14 mouse cellular contexts compared by ENCODE assay signal in the genomic region with DNA sequence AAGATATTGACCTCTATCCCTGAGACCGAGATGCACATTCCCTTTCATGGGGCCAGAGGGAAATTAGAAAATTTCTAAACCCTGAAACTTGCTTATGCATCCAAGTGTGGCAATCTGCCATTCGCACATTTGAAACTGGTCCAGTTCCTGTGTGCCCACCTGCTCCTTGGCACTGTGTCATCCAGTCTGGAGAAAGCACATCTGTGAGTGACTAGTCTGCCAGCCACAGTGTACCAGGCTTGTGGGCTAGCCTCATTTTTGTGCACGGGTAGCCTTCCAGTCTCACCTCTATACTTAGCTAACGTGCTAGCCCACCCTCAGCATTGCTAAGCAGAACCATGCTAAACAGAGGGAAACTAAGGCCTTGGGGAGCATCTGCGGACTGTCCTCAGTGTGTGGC. TPM values are rescaled to one million over a fixed set of nuclear protein-coding genes. Genes with fewer than 3 reads are reported as not detected.
A peak's percentile ranks its signal among the peaks of the same experiment; 100 is the strongest.
DNase-seq lines count a peak whose midpoint lies in the region; ATAC-seq and TF ChIP-seq lines count a peak whose summit lies in the region.
"Had no signal": no experiment of that assay in that cellular context is flagged by ENCODE, and none has a peak within 500 bp of the region (broad histone marks: within the 10 kb centered on the region; RNA-seq: fewer than 3 reads in every experiment).

No protein-coding gene starts in this region.

- H3K4me3 ChIP-seq in hindbrain, embryonic 15.5 days = no peak overlapping the region
- H3K4me3 ChIP-seq in midbrain, embryonic 14.5 days (replicated peaks; ENCODE audit: low read depth, low read length) = no peak overlapping the region
- H3K4me3 ChIP-seq in gastrocnemius, adult 2 months = no peak overlapping the region
- H3K4me3 ChIP-seq: limb, embryonic 12.5 days had no signal

- ATAC-seq in hindbrain, embryonic 15.5 days (ENCODE audit: low FRiP score, low read depth) = no peak
- no peak for ATAC-seq in midbrain, embryonic 14.5 days (ENCODE audit: low FRiP score, low TSS enrichment)
- ATAC-seq: activated CD4-positive, CD25-positive, alpha-beta regulatory T cell, adult 4 months had no signal

- peak overlapping the region; percentile 82 for H3K27ac ChIP-seq in hindbrain, embryonic 15.5 days (replicated peaks)
- peak overlapping the region; percentile 85 for H3K27ac ChIP-seq in midbrain, embryonic 14.5 days (replicated peaks; ENCODE audit: low read depth, low read length)
- no peak overlapping the region for H3K27ac ChIP-seq in gastrocnemius, adult 2 months
- H3K27ac ChIP-seq: limb, embryonic 12.5 days had no signal

- 64% methylated on average over 5 of the region's 5 CpGs for WGBS in hindbrain, embryonic 15.5 days
- 85% methylated on average over 5 of the region's 5 CpGs for WGBS in midbrain, embryonic 14.5 days

- H3K27me3 ChIP-seq in hindbrain, embryonic 15.5 days = no peaks in the 10 kb centered on the region
- H3K27me3 ChIP-seq in midbrain, embryonic 14.5 days (ENCODE audit: control insufficient read depth, insufficient read depth, low read length) = no peaks in the 10 kb centered on the region
- H3K27me3 ChIP-seq: limb, embryonic 12.5 days had no signal

- intact Hi-C loops in gastrocnemius, adult 2 months (cut with DNase I) = loop anchor here (5.0 kb wide), 1 partner anchor 47 kb away; no protein-coding TSS in a partner anchor

- peaks cover 24% of the 10 kb centered on the region for H3K36me3 ChIP-seq in hindbrain, embryonic 15.5 days
- peaks cover 22% of the 10 kb centered on the region for H3K36me3 ChIP-seq in midbrain, embryonic 14.5 days (ENCODE audit: control insufficient read depth, insufficient read depth, low read length)
- H3K36me3 ChIP-seq: limb, embryonic 12.5 days had no signal

- peak; percentile 91 for DNase-seq in brain, adult 2 months (ENCODE audit: low read depth, low spot score)
- DNase-seq in cerebellum, adult 8-10 months = peak; percentile 73
- DNase-seq in midbrain, embryonic 14.5 days = peak; percentile 36
- no peak for DNase-seq in ovary, postnatal 14 days (ENCODE audit: low spot score)
- DNase-seq in spleen, adult 12 weeks (ENCODE audit: low spot score) = no peak
- no peak for DNase-seq in kidney, postnatal 14 days
- no peak for DNase-seq in gastrocnemius, adult 2 months
- DNase-seq: gastrocnemius, postnatal 14 days; lung, postnatal 4 days; thymus, postnatal 36 days had no signal

- H3K9ac ChIP-seq in hindbrain, embryonic 15.5 days = no peak overlapping the region
- no peak overlapping the region for H3K9ac ChIP-seq in midbrain, embryonic 14.5 days (replicated peaks; ENCODE audit: low read length)
- H3K9ac ChIP-seq: limb, embryonic 12.5 days had no signal

- no peak for TF ChIP-seq CTCF in gastrocnemius, adult 2 months (IDR thresholded peaks at IDR 0.05)

- H3K9me3 ChIP-seq in hindbrain, embryonic 15.5 days = no peaks in the 10 kb centered on the region
- no peaks in the 10 kb centered on the region for H3K9me3 ChIP-seq in midbrain, embryonic 14.5 days (ENCODE audit: control insufficient read depth, low read length)
- H3K9me3 ChIP-seq: limb, embryonic 12.5 days had no signal

- H3K4me2 ChIP-seq in hindbrain, embryonic 15.5 days = no peak overlapping the region
- no peak overlapping the region for H3K4me2 ChIP-seq in midbrain, embryonic 14.5 days (ENCODE audit: low read length)
- H3K4me2 ChIP-seq: limb, embryonic 12.5 days had no signal

- peaks cover 34% of the 10 kb centered on the region for H3K4me1 ChIP-seq in hindbrain, embryonic 15.5 days (replicated peaks)
- peaks cover 40% of the 10 kb centered on the region for H3K4me1 ChIP-seq in midbrain, embryonic 14.5 days (ENCODE audit: control insufficient read depth, insufficient read depth, low read length)
- H3K4me1 ChIP-seq: limb, embryonic 12.5 days had no signal

RNA-seq across cellular contexts. Expression of a gene that starts 53.0 kb away (rescaled TPM):
- polyA plus RNA-seq in hindbrain, embryonic 15.5 days (2015; fragmentation: Nextera tagmentation; extraction: Ambion mirVana) = 46.9 and 48.6 TPM in 2 replicates
- polyA plus RNA-seq in midbrain, embryonic 14.5 days (2014; fragmentation: Nextera tagmentation; extraction: Ambion mirVana) = 39.8 and 57.8 TPM in 2 replicates
- total RNA-seq in gastrocnemius, adult 2 months (2021) = 1 to 10 TPM; 6.1 to 8.1 TPM
- total RNA-seq: hematopoietic stem cell, adult 5-6 weeks had no signal
- polyA plus RNA-seq: activated CD4-positive, CD25-positive, alpha-beta regulatory T cell, adult 4 months had no signal

Comparison
In these comparisons a context has a peak if more than half of its experiments do, and no peak if none do; other contexts are left out.
1. DNase-seq: peak in brain, adult 2 months (single experiment), cerebellum, adult 8-10 months (single experiment) and midbrain, embryonic 14.5 days (single experiment); none in ovary, postnatal 14 days (single experiment), spleen, adult 12 weeks (single experiment), kidney, postnatal 14 days (single experiment) and gastrocnemius, adult 2 months (single experiment).